Mouse (Mus musculus): ENCODE results near the gene Nipa1.

Nipa1 gene

DNA sequence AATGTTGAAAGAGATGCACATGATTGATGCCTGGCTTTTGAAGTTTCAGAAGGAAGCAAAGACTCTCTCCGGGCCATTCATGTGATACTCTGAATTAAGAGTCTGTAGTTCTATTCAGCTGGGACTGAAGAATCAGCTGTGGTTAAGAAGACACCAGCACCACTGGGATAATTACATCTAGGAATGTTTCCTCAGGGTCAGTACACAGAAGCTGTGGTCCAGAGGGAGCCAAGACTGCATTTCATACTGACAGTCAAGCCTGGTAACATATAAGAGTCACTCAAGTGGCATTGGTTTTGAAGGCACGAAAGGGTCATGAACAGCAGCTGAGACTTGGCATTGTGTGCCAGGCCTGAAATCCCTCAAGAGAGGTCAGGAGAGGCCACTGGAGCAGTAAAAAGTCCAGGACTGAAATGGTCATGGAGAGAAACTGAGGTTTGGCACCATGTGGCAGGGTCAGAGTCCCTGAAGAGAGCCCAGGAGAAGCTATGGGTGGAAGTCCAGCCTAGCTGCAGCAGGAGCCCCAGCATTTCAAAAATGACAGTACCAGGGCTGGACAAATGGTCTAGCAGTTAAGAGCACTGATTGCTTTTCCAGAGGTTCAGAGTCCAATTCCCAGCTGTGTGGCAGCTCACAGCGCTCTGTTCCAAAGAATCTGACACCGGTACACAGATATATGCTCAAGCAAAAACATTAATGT is 9.3 kb downstream of the Nipa1 start:
- no peak for DNase-seq (ENCODE audit: low read depth, low spot score)

- no peak for DNase-seq (ENCODE audit: low read depth, low spot score)
Measured at GRCm38 (mm10) chr7:55998997-55999396, 20.8 kb downstream of the Nipa1 start.

DNA sequence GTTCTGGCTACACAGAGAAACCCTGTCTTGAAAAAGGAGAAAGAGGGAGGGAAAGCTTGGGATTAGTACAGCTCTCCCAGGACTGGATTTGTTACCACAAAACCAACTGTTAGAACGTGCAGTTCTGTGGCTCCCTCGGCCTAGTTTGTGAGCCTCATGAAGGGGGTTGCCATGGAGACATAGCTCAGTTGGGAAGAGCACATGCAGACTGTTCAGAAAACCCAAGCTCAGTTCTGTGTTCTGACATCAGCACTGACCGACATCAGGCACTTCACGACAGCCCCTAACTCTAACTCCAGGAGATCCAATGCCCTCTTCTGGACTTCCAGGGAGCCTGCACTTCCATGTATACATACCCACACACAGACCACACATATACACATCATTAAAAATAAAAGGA is 24.7 kb downstream of the Nipa1 start:
- no peak for DNase-seq (ENCODE audit: low read depth, low spot score)

DNA sequence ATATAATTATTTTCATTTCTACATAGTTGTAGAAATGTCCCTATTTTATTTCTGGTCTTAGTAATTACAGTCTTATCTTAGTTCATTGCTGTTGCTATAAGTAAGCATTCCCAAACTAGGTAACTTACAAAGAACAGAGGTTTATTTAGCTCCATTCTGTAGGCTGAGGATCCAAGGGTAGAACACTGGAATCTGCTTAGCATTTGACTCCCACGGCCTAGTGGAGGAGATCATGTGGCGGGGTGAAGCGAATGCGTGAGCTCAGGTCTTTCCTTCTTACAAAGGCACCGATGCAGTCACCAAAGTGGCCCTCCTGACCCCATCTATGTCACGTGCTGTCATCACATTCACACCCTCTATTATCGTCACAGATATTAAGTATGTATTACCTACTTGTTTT is 27.9 kb downstream of the Nipa1 start:
- no peak for DNase-seq (ENCODE audit: low read depth, low spot score)

DNA sequence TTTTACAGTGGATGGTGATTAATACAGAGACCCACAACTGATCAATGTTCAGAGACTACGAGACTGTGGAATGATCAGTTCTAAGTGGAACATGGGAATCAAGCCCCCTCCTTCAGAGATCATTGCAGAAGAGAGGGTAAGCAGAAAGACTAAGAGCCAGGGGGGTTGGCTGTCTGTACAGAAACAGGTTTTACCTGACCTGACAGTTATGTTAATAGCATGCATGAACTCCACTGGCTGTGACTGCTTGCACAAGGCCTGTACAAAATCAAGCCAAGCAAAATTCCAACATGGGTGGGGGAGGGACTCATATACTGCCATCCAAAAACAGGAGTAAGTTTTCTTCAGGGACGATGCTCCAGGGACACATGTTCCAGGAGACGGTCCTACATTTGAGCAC is 28.6 kb downstream of the Nipa1 start:
- DNase-seq (ENCODE audit: low read depth, low spot score) = no peak

- peak; percentile 70 for DNase-seq (ENCODE audit: low read depth, low spot score)
Measured at GRCm38 (mm10) chr7:55986526-55987214, 33.1 kb downstream of the Nipa1 start.

DNA sequence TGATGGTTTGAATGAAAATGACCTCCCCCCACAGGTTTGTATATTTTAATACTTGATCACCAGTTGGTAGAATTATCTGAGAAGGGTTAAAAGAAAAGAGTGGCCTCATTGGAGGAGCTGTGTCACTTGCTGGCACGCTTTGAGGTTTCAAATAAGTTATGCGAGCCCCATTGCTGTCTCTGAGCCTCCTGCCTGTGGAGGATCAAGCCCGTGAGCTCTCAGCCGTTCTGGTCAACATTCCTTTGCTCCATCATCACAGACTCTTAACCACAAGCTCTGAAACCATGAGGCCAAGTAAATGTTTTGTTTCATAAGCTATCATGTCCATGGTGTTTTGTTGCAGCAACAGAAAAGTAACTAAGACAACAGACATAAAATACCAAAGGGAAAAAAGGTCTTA is 35.0 kb downstream of the Nipa1 start:
- no peak for DNase-seq (ENCODE audit: low read depth, low spot score)

DNA sequence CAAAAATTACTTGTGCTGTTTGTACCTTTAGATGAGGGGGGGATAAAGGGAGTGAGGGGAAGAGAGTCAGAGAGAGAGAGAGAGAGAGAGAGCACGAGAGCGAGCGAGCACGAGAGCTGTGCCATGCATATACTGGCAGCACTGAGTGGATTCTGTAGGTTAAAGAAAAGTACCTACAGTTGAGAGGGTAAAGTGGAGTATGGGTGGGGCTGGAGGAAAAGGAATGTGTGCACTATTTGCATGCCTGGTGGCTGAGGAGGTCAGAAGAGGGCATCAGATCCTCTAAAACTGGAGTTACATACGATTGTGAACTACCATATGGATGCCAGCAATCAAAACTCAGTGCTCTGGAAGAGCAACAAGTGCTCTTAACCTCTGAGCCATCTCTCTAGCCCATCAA is 36.6 kb downstream of the Nipa1 start:
- no peak for DNase-seq (ENCODE audit: low read depth, low spot score)

DNA sequence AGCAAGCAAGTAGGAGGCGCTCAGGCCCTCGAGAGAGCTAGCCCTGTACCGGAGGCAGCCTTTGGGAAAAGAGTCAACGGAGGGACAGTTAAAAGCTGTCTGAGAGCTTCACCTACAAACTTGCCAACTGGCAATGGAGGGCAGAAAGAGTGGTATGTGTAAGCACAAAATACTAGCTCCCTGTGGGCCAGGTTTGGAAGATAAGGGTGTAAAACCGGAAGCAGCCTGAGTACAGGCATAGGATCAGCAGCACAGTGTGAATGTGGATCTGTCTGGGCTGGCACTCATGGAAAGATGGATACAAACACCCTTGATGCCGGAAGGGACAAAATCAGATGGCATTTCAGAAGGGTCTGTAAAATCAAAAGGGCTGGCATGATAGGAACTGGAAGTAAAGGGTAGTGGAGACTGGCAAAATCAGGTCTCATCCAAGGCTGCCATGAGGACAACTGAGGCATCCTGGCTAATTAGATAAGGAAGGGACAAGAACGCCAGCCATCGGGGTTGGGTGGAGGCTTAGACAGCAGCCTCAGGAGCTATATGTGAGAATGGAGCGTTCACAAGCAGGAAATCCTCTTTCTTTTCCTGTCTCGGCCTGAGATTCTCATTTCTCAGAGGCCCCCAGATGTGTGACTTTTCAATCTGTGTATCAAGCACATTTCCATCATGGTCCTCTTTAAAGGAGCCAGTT is 37.6 kb downstream of the Nipa1 start:
- DNase-seq (ENCODE audit: low read depth, low spot score) = no peak

GRCm38 (mm10) chr7:55981511-55981910 is 38.2 kb downstream of the Nipa1 start:
- DNase-seq (ENCODE audit: low read depth, low spot score) = no peak

- DNase-seq (ENCODE audit: low read depth, low spot score) = no peak
Measured at GRCm38 (mm10) chr7:55974429-55974828, 45.3 kb downstream of the Nipa1 start.

GRCm38 (mm10) chr7:55969415-55969814 is 50.3 kb downstream of the Nipa1 start:
- DNase-seq (ENCODE audit: low read depth, low spot score) = no peak

DNA sequence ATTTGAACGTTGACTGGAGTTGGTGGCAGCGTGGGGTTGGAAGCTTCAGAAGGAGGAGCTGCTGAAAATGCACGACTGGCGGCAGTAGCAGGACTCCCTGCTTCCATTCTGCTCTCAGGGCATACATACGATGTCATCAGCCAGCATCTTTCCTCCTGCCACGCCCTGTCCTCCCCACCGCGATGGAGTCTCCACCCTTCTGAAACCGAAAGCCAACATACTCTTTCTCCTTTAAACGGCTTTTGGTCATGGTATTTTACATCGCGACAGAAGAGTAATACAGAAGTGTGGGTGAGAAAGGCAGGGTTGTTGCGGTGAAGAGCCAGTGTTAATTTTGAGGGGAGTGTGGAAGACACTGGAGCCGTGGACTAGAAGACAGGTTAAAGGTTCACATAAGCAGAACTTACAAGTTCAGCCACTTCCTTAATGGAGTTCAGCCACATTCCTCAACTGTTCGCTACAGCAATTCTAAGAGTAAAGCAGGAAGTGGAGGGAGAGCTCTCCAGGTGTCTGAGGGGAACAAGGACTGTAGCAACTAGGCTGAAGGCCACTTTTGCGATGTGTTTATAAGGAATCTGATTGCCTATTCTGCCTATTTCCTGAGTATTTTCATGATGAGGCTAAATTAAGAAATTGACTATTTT is 51.4 kb downstream of the Nipa1 start:
- no peak for DNase-seq (ENCODE audit: low read depth, low spot score)

DNA sequence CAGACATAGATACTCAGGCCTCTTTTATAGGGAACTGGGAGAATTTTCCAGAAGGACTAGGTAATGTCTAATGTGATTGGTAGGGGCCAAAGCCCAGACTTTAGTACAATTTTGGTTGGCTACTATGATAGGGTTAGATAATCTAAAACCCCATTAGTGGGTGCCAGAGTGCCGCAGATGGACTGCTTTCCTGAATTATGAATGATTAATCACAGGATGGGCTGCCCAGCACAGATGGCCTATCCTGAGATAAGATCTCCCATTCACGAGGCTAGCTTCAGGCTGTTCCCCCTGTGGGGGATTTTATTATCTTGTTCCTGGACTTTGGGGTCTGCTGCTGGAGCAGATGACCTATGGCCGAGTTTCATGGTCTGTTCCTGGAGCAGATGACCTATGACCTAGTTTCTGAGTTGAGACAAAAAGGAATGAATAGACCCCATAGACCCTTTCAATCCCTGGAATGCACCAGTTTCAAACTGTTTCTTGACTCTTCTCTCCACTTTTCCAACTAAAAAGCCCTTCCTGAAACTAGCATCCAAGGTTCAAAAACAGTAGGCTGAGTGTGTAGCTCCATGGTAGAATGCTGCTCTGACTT is 52.8 kb downstream of the Nipa1 start:
- DNase-seq (ENCODE audit: low read depth, low spot score) = no peak

DNA sequence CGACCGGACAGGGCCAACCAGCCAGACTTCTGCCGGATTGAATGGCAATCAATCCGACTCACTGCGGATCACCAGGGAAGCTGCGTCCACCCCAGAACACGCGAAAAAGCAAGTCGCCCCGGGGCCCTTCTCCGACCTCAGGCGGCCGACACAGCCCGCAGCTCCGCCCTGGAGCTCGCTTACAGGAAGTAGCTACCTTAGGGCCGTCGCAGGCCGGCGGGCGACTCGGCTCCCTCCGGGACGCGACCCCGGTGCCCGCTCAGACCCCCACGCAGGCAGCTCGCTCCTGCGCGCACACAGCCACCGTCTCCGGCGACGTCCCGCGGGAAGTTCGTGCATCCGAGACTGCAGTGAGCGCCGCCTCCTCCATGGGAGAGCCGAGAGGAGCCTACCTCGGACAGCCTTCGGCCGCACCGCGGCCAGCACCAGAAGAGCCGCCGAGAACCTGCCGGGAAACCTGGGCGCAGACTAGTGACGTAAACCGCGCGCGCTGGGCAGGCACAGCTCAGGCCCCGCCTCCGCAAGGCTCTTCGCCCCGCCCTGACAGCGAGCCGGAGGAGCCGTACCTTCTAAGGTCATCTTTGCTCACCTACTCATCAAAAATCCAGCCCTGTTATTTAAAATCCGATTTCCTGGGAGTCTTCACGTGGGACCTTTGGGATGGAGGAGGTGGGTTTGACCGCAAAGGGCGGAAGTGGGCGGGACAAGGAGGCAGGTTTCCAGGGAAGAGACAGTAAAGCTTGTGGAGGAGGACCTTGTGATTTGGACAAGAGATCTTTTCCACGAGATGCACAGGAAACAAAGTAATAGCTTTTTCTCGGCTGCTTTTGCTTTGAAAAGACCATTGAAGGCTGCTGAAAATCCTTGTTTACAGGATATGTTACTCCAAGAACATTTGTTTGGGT is 57.5 kb downstream of the Nipa1 start, which contains the start of gene Nipa2:
Gene Nipa2 (minus strand): TSS at position 473 of the 905 bp plus-strand sequence.
- peak; percentile 90 for DNase-seq (ENCODE audit: low read depth, low spot score)

GRCm38 (mm10) chr7:55960506-55960905 is 59.2 kb downstream of the Nipa1 start:
- no peak for DNase-seq (ENCODE audit: low read depth, low spot score)

DNA sequence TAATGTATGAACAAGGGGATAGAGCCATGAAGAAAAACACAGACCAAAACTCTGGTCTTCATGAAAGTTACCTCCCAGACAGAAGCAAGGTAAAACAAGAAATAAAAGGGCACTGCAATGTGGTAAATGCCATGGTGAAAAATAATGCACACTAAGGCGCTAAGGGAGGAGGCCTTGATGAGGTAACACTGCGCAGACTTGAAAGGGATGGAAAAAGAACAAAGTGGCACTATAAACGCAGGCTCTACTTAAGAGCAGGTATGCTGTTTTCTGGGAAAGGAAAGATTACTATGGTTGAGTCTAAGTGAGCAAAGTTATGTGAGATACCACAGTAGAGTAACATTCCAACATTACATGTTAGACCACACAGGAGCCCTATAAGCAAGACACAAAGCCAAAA is 60.0 kb downstream of the Nipa1 start:
- no peak for DNase-seq (ENCODE audit: low read depth, low spot score)

DNA sequence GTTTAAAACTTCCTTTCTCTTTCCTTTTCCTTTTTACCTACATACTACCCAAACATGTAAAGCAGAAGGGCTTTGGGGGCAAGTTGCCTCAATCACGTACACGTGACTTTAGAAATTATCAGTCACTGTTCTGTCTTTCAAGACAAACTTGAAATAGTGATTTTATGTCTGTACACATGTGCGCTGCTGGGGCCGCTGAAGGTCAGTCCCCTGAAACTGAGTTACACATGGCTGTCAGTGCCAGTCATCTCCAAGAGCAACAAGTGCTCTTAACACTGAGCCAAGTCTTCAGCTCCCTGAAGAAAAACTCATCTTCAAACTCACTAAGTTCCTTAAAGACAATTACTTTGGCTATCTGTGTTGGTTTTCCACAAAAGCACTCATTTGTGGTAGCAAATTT is 61.8 kb downstream of the Nipa1 start:
- DNase-seq (ENCODE audit: low read depth, low spot score) = no peak

GRCm38 (mm10) chr7:55957178-55957577 is 62.6 kb downstream of the Nipa1 start:
- DNase-seq (ENCODE audit: low read depth, low spot score) = no peak

DNA sequence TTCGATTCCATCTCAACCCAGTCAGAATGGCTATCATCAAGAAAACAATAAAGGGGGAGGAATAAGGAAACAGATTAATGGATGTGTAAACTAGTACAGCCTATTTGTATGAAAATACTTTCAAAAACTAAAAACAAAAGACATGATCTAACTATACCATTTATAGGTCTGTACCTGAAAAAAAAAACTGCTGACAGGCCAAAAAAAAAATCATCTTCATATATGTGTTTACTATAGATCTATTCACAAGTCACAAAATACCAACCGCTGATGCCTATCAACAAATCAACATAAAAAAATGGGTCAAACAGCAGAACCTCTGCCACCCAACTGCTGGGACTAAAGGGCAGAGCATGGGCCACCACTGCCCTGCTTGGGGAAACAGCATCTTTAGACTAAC is 63.7 kb downstream of the Nipa1 start:
- DNase-seq (ENCODE audit: low read depth, low spot score) = no peak

GRCm38 (mm10) chr7:55938341-55938740 is 81.4 kb downstream of the Nipa1 start:
- DNase-seq (ENCODE audit: low read depth, low spot score) = no peak
